Mouse (Mus musculus) T-cell, adult 2 months (primary cell): ENCODE data around the gene Prkcd.

Experiments
- DNase-seq: peaks from one replicate; pipeline ENCODE4 v3.0.0; 2022; ENCODE audit warnings: low spot score

Gene Prkcd

DNA sequence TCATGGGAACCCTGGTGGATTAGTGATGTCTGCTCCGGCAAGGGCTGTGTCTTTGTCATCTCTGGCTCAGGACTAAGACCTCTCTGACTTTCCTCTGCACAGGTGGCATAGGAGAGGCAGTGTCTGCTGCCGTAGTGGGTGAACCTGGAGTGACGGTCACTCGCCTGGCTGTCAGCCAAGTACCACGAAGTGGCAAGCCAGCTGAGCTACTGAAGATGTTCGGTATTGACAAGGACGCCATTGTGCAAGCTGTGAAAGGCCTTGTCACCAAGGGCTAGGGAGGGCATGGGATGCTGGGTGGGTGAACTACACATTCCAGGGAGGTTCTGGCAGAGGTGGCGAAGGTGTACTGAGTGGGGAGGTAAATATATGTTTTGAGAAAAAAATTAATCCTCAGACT, 52.8 kb downstream of the Prkcd start:
- no peak for DNase-seq

- no peak for DNase-seq
These were observed 53.8 kb downstream of the Prkcd start for GRCm38 (mm10) chr14:30572253-30572652.

DNA sequence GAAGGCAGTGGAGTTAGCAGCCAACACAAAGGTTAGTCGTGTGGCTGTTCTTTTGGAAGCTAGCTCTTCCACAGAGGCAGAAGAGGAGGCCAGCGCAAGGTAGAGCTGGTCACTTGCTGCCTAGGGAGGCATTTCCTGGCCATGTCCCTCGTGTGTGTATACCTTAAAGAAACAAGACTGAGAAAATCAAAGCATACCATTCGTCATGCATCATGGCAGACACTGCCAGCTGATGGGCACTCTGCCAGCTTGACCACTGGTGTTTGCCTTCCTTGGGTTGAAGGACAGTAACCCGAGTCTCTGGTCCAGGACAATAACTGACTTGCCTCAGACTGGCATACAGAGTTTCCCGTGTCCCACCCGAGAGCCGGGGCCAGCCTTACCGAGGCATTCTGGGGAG, 55.7 kb downstream of the Prkcd start:
- DNase-seq: no peak

DNA sequence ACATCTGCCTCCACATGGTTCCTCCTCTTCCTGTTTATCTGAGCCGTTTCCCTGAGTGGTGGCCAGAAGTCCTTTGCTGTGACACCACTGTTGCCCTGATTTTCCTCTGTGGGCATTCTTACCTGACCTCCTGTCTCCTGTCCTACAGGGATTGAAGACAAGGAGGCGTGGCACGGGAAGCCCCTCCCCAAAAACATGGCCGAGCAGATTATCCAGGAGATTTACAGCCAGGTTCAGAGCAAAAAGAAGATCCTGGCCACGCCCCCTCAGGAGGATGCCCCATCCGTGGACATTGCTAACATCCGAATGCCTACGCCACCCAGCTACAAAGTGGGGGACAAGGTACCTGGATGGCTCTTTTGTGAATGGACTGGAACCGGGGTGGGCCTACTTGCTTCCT, 58.0 kb downstream of the Prkcd start:
- DNase-seq: no peak

GRCm38 (mm10) chr14:30566317-30566716, 59.7 kb downstream of the Prkcd start:
- no peak for DNase-seq

GRCm38 (mm10) chr14:30564451-30564850, 61.6 kb downstream of the Prkcd start:
- DNase-seq: no peak

DNA sequence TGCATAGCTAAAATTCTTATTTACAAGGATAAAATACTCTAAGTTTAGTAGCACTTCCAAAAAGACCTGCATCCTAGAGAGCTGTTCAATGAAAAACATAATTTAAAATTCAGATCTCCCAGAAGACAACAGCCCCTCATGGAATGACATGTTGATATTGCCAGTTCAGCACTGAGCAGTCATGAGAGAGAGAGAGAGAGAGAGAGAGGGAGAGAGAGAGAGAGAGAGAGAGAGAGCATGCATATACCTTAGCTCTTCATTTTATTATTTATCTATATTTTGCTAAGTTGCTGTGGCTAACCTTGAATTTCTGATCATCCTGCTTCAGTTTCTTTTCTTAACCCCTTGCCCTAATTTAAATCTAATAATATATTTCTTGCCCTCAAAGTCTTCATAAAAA, 63.7 kb downstream of the Prkcd start:
- no peak for DNase-seq

- DNase-seq: no peak
These were observed 64.4 kb downstream of the Prkcd start for GRCm38 (mm10) chr14:30561470-30562187.

GRCm38 (mm10) chr14:30560803-30561389, 65.1 kb downstream of the Prkcd start:
- DNase-seq: no peak

GRCm38 (mm10) chr14:30559321-30559850, 66.6 kb downstream of the Prkcd start:
- no peak for DNase-seq

DNA sequence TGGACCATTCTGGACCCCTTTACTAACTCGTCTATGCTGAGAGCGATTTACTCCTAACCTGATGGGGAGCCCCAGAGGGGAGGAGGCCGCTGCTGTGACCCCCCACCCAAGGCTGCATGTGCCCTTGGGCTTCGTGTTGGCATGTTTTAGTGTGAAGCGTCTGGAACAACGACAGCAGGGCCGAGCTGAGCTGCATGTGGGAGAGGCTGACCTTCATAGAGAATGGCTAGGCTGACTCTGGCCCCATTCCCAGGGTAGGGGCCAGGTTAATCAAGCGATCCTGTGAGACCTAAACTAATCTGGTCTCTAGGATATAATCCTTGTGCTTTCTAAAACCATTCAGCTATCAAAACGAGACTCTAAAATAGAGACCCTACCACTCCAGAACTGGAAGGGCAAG, 68.3 kb downstream of the Prkcd start:
- DNase-seq: no peak

GRCm38 (mm10) chr14:30556651-30557050, 69.4 kb downstream of the Prkcd start:
- no peak for DNase-seq

GRCm38 (mm10) chr14:30553185-30553584, 72.8 kb downstream of the Prkcd start:
- DNase-seq: no peak

GRCm38 (mm10) chr14:30551981-30552380, 74.0 kb downstream of the Prkcd start:
- DNase-seq: no peak

DNA sequence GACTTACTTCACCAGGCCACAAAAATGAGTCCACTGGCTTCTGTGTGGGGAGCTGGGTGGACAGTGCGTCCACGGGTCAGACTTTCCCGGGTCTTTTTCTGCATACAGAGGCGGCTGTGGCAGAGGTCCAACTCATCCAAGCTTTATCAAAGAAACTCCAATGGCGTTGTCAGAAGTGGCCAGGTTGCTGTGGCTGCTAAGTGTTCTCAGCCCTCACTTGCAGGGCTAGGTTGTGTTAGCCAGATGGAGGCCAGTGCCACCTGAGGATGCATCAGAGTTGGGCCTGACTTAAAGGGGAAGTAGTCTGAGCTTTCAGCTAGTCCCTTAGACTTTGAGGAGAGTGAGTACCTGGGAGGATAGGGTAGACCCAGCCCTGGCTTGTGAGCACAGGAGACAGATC, 74.5 kb downstream of the Prkcd start:
- no peak for DNase-seq

- no peak for DNase-seq
These were observed 75.6 kb downstream of the Prkcd start for GRCm38 (mm10) chr14:30550232-30551070.

DNA sequence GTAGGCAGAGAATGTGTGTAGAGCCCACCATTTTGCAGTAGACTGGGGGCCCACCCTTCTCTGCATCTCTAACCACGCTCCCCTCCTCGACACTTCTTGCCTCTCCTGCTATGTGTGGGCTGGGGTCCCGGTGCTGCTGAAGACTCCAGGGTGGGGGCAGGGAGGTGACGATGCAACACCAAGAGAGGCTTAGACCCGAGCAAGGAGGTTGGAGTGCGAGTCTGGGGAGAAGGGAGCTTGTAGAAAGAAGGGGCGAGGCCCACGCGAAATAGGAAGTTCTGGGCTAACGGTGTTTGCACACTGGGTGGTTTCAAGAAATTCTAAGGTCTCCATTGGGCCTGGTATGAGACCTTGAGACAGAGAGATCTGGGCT, 76.2 kb downstream of the Prkcd start:
- DNase-seq: peak; percentile 5

DNA sequence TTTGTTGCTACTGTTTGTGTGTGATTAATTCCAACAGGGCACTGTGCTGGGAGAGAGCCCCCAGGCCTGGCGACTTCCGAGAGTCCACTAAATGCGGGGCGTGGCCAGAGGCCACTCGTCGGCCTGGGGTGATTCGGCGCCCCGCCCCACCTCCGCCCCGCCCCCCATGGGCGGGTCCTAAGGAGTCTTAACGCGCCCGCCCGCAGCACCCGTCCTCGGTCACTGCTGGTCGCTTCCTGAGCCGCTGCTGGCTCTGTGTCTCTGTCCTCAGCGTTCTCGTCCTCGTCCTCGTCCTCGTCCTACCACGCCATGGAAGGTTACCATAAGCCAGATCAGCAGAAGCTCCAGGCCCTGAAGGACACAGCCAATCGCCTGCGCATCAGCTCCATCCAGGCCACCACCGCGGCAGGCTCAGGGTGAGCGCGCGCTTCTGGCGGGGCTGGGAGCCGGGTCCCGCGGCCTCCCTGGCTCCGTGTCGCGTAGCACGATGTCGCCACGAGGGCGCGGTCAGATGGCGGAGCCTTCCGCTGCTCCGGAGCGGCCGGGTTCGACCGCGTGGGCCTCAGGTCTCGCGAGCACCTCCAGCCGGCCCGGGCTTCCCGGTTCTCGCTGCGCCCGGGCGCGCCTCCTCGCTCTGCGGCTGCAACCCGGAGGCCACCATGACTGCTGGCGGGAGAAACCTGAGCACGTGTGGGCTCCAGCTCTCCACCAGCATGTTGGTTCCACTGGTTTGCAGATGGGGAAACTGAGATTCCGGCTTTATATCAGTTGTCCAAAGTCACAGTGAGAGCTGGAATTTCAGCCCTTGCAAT, 76.8 kb downstream of the Prkcd start:
- peak; percentile 88 for DNase-seq

GRCm38 (mm10) chr14:30548131-30548720, 77.8 kb downstream of the Prkcd start, which contains the start of gene Tkt:
Gene Tkt, plus strand, starts transcription at chr14:30548359.
- DNase-seq: no peak
